Mouse (Mus musculus) gastrocnemius, postnatal 4 days (tissue): ENCODE results near the gene Tmem219. TPM values are rescaled to one million over a fixed set of nuclear protein-coding genes. Genes with fewer than 3 reads are reported as not detected.
"Not testable (repeated sequence)": the region's sequence is repeated elsewhere in the genome, so short reads cannot be mapped to it uniquely, and the experiment has no call there.

Experiments used
- DNase-seq, 2 experiments: peaks; one replicate each; pipeline ENCODE4 v3.0.0; 2021 to 2022; ENCODE audit warnings: low spot score in 2 of 2, mixed read lengths in 2 of 2
- total RNA-seq, 2 experiments: library from RNA; stranded (reverse); gene quantifications; 2 replicates each; pipeline ENCODE4 v1.2.3; 2021

Tmem219 gene
- total RNA-seq, 2 experiments from 2014 or later = 22.8 to 23.8 TPM

DNA sequence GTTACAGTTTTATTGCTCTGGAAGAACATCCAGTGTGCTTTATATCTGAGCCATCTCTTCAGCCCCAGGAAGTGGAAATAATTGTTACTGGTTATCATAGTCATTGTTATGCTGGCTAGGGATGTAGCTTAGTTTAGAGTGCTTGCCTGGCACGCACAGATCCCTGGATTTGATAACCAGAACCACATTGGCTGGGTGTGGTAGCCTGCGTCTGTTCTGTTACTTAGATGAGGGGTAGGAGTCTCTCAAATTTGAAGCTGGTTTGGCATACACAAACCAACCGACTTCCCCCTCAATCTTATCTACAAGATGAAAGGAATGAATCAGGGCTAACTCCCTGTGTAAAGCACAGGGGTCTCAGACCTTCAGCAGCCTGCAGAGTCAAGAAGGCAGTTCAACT lies 3.6 kb upstream of the Tmem219 start:
- DNase-seq = no peak

- DNase-seq = no peak
Measured at GRCm38 (mm10) chr7:126923999-126924398, 1.3 kb upstream of the Tmem219 start.

DNA sequence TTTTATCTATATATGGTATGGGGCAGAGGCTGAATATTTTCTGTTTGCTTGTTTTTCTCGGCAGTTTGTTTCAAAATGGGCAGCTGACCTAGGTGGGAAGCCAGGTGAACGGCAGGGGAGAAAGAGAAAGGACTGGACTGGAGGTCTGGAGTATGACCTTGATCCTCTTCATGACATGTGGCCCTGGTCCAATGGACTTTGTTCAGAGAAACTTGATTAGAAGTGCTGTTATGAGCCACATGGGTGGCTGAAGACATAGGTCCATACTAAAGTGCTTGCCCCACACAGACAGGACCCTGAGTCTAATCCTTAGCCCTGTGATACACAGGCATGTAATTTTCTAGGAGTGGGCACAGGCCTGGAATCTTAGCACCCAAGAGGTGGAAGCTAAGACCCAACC lies 1.2 kb downstream of the Tmem219 start:
- no peak for DNase-seq

GRCm38 (mm10) chr7:126919973-126920372 lies 2.7 kb downstream of the Tmem219 start:
- no peak for DNase-seq

DNA sequence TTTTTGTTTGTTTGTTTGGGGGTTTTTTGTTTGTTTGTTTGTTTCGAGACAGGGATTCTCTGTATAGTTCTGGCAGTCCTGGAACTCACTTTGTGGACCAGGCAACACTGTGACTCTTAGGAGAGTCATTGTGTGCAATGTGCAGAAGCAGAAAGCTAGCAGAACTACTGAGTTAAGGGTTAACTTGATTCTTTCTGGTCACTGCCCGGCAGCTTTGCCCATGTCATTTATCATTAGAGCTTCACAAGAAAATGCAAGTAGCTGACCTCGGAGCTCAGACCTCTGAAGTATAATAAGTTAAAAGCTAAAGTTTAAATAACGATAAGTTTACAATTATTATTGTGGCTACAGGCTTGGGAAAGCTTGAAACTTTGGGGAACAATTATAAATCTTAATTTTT lies 4.4 kb downstream of the Tmem219 start:
- DNase-seq = not testable (repeated sequence)

- DNase-seq = no peak
Measured at GRCm38 (mm10) chr7:126914844-126915243, 7.9 kb downstream of the Tmem219 start.

DNA sequence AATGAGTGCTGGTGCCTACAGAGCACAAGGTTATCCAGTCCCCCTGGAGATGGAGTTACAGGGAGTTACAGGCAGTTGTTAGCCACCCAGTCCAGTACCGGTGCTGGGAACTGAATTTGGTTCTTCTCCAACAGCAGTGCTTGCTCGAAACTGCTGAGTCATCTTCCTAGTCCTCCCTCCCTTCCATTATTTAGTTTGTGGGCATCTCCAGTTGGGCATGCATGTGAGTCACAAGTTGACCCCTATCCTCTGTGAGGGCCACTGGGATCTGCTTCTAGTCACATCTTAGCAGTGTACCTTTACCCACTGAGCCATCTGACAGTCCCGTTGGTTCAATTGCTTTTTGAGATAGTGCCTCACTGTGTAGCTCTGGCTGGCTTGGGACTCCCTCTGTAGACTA lies 17.1 kb downstream of the Tmem219 start:
- no peak for DNase-seq

DNA sequence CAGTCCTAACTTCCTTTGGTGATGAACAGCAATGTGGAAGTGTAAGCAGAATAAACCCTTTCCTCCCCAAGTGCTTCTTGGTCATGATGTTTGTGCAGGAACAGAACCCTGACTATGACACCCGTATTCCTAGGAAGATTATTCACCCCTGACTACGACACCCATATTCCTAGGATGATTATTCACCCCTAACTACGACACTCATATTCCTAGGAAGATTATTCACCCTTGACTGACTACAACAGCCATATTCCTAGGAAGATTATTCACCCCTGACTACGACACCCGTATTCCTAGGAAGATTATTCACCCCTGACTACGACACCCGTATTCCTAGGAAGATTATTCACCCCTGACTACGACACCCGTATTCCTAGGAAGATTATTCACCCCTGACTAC lies 22.9 kb downstream of the Tmem219 start:
- not testable (repeated sequence) for DNase-seq

DNA sequence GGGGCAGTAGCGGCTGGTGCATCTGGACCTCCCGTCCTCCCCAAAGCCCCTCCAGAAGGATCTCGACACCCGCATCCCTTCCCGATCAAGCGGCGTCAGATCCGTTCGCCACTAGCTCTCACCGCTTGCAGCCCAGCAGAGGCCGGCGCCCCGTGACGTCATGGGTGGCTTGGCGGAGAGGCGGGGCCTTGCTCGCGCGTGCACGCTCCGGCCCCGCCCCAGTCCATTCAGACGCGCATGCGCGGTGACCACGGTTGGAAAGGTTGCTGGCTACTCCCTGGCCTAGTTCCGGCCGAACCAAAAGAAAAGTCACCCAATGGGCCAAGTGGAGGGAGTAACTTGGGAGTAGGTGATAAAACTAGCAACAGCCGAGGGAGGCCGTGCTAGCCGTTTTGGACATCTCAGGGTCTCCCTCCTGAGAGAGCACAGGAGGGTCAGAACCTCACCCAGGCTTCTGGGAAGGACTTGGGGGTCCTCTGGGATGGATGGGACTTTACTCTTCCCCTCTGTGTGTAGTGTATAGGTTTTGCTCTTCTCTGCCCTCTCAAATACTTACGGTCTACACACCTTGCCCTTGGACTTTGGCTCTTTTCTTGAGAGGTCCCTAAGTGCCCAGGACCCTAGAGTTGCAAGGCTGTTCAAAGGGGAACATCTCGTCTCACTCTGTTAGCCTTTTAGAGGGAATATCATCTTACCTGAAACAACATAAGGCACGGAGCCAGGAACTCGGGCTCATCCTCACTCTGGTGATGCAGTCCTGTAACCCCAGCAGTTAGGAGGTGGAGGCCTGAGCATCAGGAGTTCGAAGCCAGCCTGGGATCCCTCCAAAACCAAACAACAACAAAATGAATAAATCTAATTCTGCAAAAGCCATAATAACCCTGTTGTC lies 24.4 kb downstream of the Tmem219 start:
- peak; percentile 99 for DNase-seq

GRCm38 (mm10) chr7:126897390-126898101 lies 25.2 kb downstream of the Tmem219 start:
- peak in 1 of 2 experiments; percentile 23 for DNase-seq

- no peak for DNase-seq
Measured at GRCm38 (mm10) chr7:126896912-126897311, 25.8 kb downstream of the Tmem219 start.

DNA sequence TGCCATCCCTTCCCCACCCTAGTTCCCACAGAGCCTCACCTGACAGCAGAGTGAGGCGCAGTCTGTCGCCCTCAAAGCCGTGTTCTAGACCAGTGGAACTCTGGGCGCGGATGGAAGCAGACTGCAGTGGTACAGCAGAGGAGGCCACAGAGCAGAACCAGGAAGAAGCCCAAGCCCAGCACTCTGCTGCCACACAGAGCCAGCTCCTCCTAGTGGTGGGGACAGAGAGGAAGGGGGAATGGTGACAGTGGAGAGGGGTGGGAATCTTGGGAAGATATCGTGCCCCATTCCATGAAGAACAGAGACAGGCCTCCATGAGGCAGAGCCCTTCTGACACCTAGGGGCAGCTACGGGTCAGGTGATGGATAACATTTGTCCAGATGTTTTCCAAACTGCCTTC lies 33.9 kb downstream of the Tmem219 start:
- no peak for DNase-seq

DNA sequence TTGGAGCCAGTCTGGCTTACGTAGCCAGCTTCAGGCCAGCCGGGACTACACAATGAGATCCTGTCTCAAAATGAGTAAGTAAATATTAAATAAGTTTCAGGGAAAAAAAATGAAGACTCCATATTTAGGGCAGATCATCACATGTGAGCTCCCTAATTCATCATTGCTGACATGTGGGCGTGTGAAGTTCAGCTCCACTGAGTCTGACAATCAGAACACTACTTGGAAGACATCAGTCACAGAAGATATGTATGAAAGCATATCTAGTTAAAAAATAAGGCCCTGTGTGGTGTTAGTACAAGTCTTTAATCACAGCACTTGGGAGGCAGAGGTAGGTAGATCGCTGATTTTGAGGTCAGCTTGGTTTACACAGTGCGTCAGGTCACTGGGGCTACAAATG lies 35.4 kb downstream of the Tmem219 start:
- no peak for DNase-seq

DNA sequence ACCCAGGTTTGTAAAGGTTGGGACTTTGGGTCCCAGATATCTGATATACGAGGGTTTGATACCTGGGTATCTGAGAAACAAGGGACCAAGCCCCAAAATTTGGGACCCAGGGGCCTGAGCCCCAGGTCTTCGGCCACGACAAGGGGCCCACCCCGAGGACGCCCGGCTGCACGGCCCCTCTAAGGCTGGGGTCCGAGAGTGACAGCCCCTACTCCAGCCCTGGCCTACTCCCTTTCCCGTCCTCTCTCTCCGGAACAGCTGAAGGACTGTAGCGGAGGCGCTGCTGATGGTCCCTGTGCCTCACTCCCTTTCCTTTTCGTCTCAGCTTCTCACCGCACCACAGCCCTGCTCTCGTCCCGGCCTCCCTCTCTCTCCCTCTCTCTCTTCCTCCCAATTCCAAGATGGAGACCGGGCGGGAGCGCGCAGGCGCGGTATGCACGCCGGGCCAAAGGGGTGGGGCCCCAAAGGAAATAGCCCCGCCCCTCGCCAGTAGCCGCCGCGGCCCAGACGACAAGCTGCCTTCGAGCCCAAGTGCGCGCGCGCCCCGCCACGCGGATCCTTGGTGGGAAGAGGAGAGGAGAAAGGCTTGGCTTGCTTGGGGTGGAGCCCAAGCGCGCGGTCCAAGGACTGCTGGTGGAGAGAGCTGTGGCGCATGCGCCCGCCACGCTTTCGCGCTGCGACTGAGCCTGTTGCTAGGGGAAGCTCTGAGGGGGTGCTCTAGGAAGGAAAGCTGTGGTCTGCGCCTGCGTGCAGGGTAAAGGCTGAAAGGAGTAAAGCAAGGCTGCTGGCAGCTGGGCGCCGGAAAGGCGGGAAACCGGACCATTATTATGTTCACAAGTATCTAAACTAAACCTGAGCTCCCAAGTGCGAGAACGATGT lies 38.2 kb downstream of the Tmem219 start, which contains the start of gene Taok2:
Gene Taok2, minus strand, starts transcription at position 418 of the 879 bp plus-strand sequence.
- DNase-seq = peak; percentile 98 to 99

DNA sequence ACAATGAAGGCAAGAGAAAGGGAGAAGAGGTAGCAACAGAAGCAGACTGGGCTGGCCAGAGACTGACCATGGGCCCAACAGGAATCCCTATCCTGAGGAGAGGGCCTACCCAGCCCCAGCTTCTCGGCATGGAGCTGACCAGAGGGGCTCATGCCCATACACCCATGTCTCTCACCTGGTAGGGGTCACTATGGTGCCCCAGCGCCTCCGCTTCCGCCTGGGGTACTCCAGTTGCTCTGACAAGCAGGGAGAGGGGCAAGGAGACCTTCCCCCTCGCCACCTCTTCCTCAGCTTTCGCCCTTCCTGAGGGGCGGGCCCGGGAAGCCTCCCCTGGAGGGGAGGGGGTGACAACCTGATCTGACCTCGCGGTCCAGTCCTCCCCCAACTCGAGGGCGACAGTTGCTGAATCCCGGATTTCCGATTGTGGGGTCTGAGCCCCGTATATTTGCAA lies 39.0 kb downstream of the Tmem219 start:
- no peak for DNase-seq

DNA sequence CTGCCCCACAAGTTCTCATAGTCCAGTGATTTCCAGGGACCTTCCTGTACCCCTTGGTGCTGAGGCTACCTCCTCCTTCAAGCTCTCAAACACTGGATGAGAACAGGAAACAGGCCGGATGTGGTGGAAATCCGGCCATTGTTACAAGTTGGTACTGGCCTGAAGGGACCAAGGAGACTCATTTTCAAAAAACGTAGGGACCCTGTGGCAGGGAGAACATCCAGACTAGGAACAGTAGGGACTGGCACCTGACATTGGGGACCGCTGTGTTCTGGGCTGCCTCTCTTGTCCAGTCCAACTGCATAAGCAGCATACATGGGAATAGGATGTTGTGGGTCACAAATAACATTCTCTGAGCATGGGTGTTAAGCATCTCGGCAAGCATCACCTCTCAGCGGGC lies 41.7 kb downstream of the Tmem219 start:
- DNase-seq = no peak

- DNase-seq = no peak
Measured at GRCm38 (mm10) chr7:126877239-126877638, 45.5 kb downstream of the Tmem219 start.

- DNase-seq = no peak
Measured at GRCm38 (mm10) chr7:126870520-126870891, 52.2 kb downstream of the Tmem219 start.

DNA sequence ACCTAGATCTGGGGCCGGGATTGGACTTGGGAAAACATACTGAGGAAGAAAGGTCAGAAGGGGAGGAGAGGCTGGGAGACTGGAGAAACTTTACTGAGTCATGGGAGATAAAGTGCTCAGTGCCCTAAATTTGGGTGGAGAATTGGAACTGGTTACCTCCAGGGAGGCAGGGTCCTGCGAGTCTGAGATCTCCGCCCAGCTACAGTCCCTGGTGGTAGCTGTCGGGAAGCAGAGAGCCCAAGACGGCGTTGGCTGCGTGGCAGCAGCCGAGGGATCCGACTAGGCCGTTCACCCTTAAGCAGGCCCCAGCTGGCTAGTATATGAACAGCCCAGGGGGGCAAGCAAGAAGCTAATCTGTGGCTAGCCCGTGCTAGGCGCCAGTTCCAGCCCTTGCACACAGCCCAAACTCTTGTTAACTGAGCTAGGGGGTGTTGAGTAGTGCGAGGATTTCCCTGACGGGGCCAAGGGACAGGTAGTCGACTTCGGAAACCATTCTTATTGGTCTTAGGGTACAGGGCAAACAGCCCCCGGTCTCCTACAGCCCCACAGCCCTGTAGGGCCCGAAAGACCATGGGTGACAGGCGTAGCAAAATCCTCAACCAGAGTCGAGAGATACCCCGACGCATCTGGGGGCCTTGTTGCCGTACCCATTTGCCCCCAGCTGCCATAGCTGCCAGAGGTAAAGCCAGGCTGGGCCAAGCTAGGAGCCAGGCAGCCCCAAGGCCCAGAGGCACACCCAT lies 52.8 kb downstream of the Tmem219 start:
- DNase-seq = no peak

- no peak for DNase-seq
Measured at GRCm38 (mm10) chr7:126868003-126868402, 54.7 kb downstream of the Tmem219 start.

- DNase-seq = no peak
Measured at GRCm38 (mm10) chr7:126867534-126867933, 55.2 kb downstream of the Tmem219 start.
